Mouse (Mus musculus) testis, adult 2 months (tissue): ENCODE data around the gene Mfrp.

Experiments
- CTCF ChIP-seq: fragments of 200-500 bp; IDR thresholded peaks from 2 replicates; pipeline ENCODE4 v1.5.1; 2012; ENCODE audit warnings: low read depth, mild to moderate bottlenecking, inconsistent platforms, low read length, moderate library complexity; ENCODE audit not compliant: control insufficient read depth, insufficient read depth, insufficient replicate concordance
- POLR2A ChIP-seq: fragments of 200-500 bp; IDR thresholded peaks from 2 replicates; pipeline ENCODE4 v1.6.1; 2012; ENCODE audit warnings: low read depth, mild to moderate bottlenecking, inconsistent platforms, low read length, moderate library complexity; ENCODE audit not compliant: control insufficient read depth

- peak; percentile 57; the same call in 1 of the 2 replicates for TF ChIP-seq CTCF
- no peak for TF ChIP-seq POLR2A
These were observed 6.1 kb downstream of the Mfrp start for GRCm38 (mm10) chr9:44107557-44108179.
